Mouse (Mus musculus) fibroblast of lung, adult 2 months (primary cell): ENCODE measurements at regions not wholly inside any gene's neighbourhood (a gene's known extent, or its start where the extent isn't known, plus 50 kb on each side); places are given as distances from the start of the nearest gene placed in this dataset.
"Not testable (repeated sequence)": the region's sequence is repeated elsewhere in the genome, so short reads cannot be mapped to it uniquely, and the experiment has no call there.

ENCODE experiments used
- DNase-seq: peaks from one replicate; pipeline ENCODE4 v3.0.0-alpha.2; 2011; ENCODE audit warnings: low read depth

GRCm38 (mm10) chr16:25478300-25478699 is 191.7 kb downstream of the Tprg start:
- no peak for DNase-seq

DNA sequence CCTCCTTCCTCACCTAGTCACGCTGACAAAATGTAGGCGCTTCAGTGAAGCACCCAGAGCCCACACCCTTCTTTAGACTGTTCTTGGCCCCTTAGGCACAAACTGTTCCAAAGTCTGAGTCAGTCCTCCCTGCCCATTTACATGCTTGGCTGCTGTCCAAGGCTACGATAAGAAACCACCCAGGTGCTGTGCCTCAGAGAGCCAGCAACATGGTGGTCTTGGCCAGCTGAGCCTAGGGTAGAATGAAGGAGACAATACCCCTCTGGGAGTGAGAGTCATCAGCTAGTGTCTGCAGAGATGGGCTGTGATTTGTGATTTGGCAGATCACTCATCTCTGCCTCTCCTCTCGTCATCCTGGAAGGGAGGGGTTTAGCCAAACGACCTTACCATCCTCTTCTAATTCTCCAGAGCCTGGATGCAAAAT is 197.2 kb downstream of the Tprg start:
- no peak for DNase-seq

DNA sequence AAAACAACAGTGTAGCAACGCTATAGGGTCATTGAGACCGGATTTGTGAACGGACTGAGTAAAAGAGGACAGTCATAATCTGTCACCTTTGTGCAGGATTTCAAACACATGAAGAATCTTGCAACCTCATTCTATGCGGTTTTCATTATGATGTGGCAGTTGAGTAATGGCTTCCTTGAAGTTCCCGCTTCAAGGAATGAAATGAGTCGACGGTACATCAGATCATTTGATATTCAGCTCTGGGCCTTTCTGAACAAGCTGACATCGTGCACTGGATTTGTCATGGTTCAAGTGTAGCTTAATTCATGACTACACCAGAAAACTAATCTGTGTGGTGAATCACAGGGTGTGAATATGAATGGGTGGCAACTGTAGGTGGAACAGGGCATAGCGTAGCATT is 198.4 kb downstream of the Tprg start:
- no peak for DNase-seq

GRCm38 (mm10) chr16:25486477-25487094 is 197.0 kb upstream of the Trp63 start:
- DNase-seq, result no peak

DNA sequence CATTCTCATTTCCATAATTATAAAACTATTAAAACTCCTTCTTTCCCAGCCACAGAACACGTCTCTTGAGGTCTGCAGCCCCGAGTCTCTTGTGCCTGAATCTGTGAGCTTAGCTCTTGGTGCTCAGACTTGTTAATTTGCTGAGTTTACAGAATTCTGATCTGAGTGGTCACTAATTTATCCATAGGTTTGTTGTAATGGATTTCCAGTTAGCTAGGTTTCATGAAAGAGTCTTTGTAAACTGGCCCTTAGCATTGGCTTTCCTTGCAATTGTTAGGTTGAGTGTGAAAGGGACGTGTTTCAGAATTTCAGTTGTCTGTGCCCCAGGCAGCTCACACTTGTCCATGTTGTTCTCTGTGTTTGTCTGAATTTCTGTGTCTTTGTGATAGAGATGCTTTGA is 192.7 kb upstream of the Trp63 start:
- DNase-seq, result no peak

- DNase-seq, result no peak
Observed at GRCm38 (mm10) chr16:25494153-25494552, 189.4 kb upstream of the Trp63 start.

GRCm38 (mm10) chr16:25495586-25496196 is 187.9 kb upstream of the Trp63 start:
- no peak for DNase-seq

GRCm38 (mm10) chr16:25504829-25505228 is 178.7 kb upstream of the Trp63 start:
- no peak for DNase-seq

GRCm38 (mm10) chr16:25517114-25517868 is 166.3 kb upstream of the Trp63 start:
- DNase-seq, result no peak

DNA sequence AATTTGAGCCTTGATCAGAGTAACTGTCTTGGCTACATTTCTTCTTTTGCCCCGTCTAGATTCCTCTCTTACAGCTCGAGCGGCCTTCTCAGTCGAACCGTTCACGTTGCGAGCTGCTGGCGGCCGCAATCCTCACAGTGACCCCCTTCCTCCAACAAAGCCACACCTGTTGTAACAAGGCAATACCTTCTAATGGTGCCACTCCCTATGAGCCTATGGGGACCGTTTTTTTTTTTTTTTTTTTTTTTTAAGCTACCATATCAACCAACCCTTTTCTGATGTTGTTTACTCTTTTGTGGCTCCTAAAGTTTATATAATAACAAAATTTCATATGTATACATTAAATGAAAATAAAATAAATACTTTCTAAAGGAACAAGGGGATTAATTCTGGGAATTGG is 160.4 kb upstream of the Trp63 start:
- not testable (repeated sequence) for DNase-seq

- no peak for DNase-seq
Observed at GRCm38 (mm10) chr16:25523621-25524020, 159.9 kb upstream of the Trp63 start.

DNA sequence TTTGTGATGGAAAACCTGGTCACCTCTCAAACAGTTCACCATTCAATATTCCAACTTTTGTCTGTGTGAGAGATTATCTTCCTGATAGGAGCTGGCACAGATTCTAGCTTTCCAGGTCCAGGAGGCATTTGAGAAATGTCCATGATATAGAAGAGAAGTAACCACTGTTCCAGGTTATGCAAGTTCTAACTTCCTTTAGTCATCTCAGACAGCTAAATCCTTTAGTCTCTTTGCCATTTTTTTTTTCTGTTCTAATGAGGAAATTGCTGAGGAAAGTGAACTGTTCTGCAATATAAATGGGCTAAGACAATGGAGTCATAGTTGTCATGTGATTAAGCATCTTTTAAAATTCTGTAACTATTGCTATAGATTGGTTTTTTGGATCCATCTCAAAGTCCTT is 155.7 kb upstream of the Trp63 start:
- DNase-seq, result no peak

DNA sequence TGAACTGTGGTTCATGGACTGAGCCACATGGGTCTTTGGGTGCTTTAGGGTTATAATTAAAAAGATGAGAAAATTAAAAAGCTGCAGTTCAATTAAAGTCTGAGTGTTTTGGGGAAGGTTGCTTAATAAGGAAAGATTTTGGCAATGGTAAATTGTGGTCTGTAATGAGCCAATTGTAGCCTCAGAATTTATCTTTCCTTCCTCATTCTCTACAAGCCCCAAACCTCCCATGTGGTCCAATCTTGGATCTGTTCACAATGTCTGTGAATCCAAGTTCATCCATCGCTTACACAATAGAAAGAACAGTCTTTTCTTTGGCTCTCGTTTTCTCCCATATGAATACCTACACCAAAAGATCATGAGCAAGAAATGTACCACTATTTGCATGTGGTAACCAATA is 155.2 kb upstream of the Trp63 start:
- no peak for DNase-seq

DNA sequence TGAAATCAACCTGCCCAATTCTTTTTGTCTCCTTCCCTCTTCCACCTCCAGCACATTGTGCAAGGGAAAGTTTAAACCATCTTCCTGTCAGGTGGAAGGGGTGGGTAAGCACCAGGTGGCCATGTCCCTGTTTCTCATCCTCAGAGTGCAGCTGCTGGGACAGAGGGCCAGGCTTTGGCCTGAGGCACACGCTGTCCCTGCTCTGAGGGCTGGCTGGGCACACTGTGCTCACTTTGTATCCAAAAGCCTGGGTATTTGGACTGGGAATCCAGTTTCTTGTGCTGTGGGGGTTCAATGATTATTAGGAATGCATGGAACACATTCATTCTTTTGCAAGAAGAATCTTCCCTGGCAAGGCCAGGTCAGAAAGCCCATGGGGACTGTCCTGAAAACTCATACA is 153.9 kb upstream of the Trp63 start:
- no peak for DNase-seq

GRCm38 (mm10) chr16:25531761-25532336 is 151.7 kb upstream of the Trp63 start:
- DNase-seq, result peak; percentile 80

GRCm38 (mm10) chr16:25532519-25533205 is 150.9 kb upstream of the Trp63 start:
- DNase-seq, result no peak

DNA sequence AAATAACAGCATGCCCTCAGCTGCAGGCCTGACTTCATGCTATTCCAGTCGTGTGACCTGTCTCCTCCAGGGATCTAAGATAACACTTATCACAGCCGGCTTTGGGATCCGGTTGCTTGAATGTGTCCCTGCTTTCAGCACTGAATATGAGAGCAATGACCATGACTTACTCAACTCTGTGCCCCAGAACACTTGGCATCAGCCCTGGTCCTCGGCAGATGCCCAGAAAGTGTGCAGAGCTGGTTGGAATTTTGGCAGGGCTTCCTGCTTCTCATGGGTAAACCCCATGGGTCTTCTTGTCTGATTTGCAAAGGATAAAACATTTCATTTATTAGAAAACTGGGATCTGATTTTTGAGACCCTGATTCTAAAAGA is 150.4 kb upstream of the Trp63 start:
- DNase-seq, result peak; percentile 39

- no peak for DNase-seq
Observed at GRCm38 (mm10) chr16:25536550-25536949, 147.0 kb upstream of the Trp63 start.

GRCm38 (mm10) chr16:25549542-25550110 is 133.9 kb upstream of the Trp63 start:
- no peak for DNase-seq

DNA sequence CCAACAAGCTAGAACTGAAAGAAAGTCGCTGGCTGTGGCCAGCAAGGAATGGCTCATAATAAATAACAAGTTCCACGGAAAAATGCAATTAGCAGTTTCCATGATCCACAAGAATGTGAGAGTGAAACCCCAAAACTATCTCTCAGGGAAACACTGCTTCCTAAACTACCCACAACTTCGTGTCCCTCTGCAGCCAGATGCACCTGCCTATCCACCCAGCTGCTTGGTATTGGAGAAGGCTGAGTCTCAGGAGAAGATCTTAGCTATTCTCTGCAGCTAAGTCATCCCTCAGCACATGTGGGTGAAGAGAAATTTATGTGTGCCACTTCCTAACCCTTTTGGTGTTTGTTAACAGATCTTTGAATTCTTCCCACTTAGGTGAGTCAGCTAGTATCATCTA is 126.4 kb upstream of the Trp63 start:
- no peak for DNase-seq

DNA sequence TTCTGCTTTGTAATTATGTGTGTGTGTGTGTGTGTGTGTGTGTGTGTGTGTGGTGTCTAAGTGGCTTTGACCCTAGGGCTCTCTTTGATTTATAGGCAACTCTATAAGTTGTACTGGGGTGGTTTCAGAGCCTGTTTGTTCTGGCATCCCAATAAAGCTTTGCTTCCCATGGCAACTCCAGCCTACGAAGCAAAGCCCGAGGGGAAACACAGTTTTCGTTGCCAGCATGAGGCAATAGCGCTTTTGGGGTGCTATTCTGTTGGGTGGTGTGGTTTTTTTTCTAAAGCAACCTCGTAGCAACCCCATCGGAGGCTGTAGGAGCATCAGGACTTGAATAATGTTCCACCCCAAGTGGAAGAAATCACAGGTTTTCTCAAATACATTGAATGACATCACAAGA is 103.3 kb upstream of the Trp63 start:
- DNase-seq, result no peak
